Mouse (Mus musculus) limb, embryonic 13.5 days (tissue): ENCODE data around the gene Pkn1. TPM values are rescaled to one million over a fixed set of nuclear protein-coding genes. Genes with fewer than 3 reads are reported as not detected.

Experiments used
- ATAC-seq: fragments of 200-750 bp; cut with Nextera tagmentation; 2 replicates; pipeline ENCODE4 v1.8.0; 2017; ENCODE audit warnings: low read depth, moderate number of reproducible peaks, moderate TSS enrichment; ENCODE audit not compliant: low FRiP score
- H3K27ac ChIP-seq: fragments of 300-500 bp; sonication (generic); 2 replicates; pipeline ENCODE4 v1.5.1; 2015; ENCODE audit warnings: inconsistent platforms, mild to moderate bottlenecking, moderate library complexity
- H3K27me3 ChIP-seq: fragments of 300-500 bp; sonication (generic); 2 replicates; pipeline ENCODE4 v1.6.1; 2015; ENCODE audit warnings: mild to moderate bottlenecking, inconsistent platforms
- H3K36me3 ChIP-seq: fragments of 300-500 bp; sonication (generic); 2 replicates; pipeline ENCODE4 v1.6.1; 2015; ENCODE audit warnings: inconsistent platforms, mild to moderate bottlenecking, moderate library complexity
- H3K4me1 ChIP-seq: fragments of 300-500 bp; sonication (generic); 2 replicates; pipeline ENCODE4 v1.6.1; 2015; ENCODE audit warnings: inconsistent platforms
- H3K4me2 ChIP-seq: fragments of 300-500 bp; sonication (generic); replicated peaks from 2 replicates; pipeline ENCODE4 v1.6.1; 2015; ENCODE audit warnings: inconsistent platforms, mild to moderate bottlenecking, moderate library complexity
- H3K4me3 ChIP-seq: fragments of 300-500 bp; sonication (generic); 2 replicates; pipeline ENCODE4 v1.5.1; 2015; ENCODE audit warnings: moderate library complexity, mild to moderate bottlenecking, inconsistent platforms
- H3K9ac ChIP-seq: fragments of 300-500 bp; sonication (generic); 2 replicates; pipeline ENCODE4 v1.6.1; 2015; ENCODE audit warnings: mild to moderate bottlenecking, inconsistent platforms
- H3K9me3 ChIP-seq: fragments of 300-500 bp; sonication (generic); 2 replicates; pipeline ENCODE4 v1.6.1; 2016; ENCODE audit warnings: inconsistent platforms
- WGBS: fragments of 180-500 bp; shearing (Covaris S2); methylation state at CpG from one replicate; pipeline ENCODE4 v1.1.7; 2015; 5-methylcytosine and 5-hydroxymethylcytosine counted together
- polyA plus RNA-seq: library from polyadenylated mRNA; unstranded; fragments of >200 nt; fragmentation: Nextera tagmentation; extraction: Ambion mirVana; gene quantifications from 2 replicates; pipeline ENCODE4 v1.2.1, GENCODE M21; 2015

The Pkn1 gene
- polyA plus RNA-seq, 1 experiment from 2014 or later, result 29.8 TPM

DNA sequence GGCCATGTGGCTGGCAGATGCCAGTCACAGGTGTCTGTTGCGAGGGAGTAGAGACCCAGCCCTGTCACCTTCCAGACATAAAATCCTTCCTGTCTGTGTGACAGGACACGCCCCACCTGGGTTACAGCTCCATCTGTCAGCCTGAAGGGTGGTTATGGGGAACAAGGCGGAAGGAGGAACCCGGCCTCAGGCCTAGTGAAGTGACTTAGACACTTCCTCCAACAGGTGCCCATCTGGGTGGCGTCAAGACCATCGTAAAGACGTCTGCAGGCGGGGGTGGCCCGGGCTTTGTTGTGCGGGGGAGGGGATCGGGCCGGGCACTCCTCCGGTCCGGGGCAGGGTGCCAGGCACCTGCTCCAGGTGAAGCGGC is 703 bp downstream of the Pkn1 start:
- Histone ChIP-seq H3K4me3 (peak overlapping the region; percentile 87), H3K4me1 (peaks cover 31% of the 10 kb centered on the region), H3K4me2 (peak overlapping the region; percentile 96), H3K27ac (peak overlapping the region; percentile 56; the same call in 1 of the 2 replicates), H3K36me3 (no peaks in the 10 kb centered on the region), H3K9me3 (no peaks in the 10 kb centered on the region), H3K27me3 (no peaks in the 10 kb centered on the region), H3K9ac (peak overlapping the region; percentile 95)
- WGBS, result 2% methylated on average over 15 of the region's 15 CpGs
- 0 out of 2 replicates have a peak, but pooled peaks have one; percentile 7 for ATAC-seq

DNA sequence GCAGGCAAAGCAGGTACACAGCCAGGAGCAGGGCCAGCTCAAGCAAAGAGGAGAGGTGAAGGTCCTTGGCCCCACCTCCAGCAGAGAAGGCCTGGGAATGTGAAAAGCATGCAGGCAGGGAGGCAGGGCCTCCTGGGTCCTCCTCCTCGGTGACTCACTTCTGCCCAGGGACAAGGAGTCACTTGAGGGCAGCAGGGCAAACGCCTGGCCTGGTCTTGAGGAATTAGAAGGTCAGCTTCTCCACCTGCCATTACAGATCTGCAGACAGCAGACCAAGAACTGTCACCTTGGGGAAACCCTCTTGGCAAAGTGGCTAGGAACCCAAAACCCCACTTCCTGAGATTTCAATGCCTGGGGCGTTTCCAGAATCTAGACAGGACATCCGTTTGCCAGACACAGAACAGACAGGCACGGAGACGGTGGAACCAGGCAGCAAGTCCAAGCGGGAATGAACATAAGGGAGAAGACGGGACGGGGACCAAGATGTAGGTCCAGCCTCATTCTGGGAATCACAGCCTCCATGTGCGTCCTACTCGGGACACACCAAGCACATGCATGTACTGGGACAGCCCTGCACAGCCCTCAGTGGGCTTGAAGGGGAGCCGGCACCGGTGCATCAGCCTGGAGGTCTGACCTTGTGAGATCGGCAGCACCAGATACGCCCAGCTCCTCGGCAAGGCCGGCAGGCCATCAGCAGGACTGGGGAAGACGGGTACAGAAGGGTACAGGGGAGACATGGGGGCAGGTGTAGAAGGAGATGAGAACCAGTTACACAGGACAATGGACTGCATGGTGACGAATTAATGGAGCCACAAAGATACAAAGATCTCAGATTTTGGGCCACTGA is 1.4 kb downstream of the Pkn1 start:
- H3K4me3 ChIP-seq, result peak overlapping the region; percentile 87
- peaks cover 4% of the 10 kb centered on the region for H3K36me3 ChIP-seq
- H3K4me1 ChIP-seq, result peaks cover 31% of the 10 kb centered on the region
- peak overlapping the region; percentile 96 for H3K4me2 ChIP-seq
- no peaks in the 10 kb centered on the region for H3K9me3 ChIP-seq
- peak overlapping the region; percentile 22; the same call in 1 of the 2 replicates for H3K27ac ChIP-seq
- 51% methylated on average over 19 of the region's 19 CpGs for WGBS
- H3K9ac ChIP-seq, result peak overlapping the region; percentile 95; the same call in 1 of the 2 replicates
- no peaks in the 10 kb centered on the region for H3K27me3 ChIP-seq
- no peak for ATAC-seq

DNA sequence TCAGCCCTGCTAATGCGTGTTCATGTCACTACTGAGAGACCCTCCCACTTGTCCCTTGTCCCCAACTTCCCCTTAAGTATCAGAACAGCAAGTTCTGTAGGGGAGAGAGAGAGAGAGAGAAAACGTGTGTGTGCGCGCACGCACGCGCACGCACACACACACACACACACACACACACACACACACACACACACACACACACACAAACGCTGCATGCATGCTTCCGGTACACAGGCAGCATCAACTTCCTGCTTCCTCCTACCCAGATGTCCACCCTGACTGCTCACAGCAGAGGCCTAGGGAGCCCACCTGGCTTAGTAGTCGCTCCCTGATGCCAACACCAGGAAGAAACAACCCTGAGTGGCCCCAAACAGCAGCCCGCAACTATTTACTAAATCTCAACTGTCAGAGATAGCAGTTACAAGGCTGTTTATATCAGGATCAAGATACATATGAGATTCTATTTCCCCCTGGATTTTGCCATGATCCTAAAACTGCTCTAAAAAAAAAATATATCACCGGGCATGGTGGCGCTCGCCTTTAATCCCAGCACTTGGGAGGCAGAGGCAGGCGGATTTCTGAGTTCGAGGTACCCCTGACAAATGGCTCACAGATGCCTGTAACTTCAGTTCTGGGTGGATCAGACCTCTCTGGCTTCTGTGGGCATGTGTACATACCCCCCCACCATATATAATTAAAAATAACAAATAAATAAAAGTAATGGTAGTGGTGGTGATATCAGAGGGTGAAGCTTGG is 3.5 kb downstream of the Pkn1 start:
- Histone ChIP-seq H3K9ac (no peak overlapping the region), H3K9me3 (no peaks in the 10 kb centered on the region), H3K27me3 (no peaks in the 10 kb centered on the region), H3K36me3 (peaks cover 25% of the 10 kb centered on the region), H3K4me2 (no peak overlapping the region), H3K27ac (no peak overlapping the region), H3K4me1 (peaks cover 31% of the 10 kb centered on the region), H3K4me3 (no peak overlapping the region)
- WGBS, result 85% methylated on average over 10 of the region's 17 CpGs
- no peak for ATAC-seq

DNA sequence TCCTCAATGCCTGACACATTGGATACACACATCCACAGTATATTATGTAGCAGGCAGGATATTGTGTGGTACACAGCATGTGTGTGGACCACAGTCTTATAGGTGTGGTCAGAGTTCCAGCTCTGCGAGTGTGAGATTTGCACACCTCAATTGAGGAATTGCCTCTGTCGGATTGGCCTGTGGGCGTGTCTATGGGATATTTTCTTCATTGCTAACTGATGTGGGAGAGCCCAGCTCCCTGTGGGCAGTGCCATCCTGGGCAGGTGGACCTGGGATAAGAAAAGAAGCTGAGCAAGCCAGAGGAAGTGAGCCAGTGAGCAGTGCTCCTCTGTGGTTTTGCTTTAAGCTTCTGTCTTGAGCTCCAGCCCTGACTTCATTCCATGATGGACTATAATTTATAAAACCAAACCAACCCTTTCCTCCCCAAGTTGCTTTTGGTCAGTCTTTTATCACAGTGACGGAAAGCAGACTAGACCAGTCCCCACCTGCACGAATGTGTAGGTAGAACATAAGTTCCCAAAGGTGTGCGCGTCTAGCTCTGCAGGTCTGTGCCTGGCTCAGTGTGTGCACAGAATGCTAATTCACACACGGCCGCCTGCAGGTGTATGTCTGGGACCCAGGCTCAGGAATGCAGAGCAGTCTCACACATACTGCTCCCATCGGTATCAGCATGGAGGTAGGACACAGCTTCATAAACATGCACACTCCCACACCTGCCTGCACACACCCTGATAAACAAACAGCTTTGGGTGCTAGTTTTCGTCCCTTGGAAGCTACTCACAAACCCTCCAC is 4.4 kb downstream of the Pkn1 start:
- no peak overlapping the region for H3K4me3 ChIP-seq
- no peak overlapping the region for H3K4me2 ChIP-seq
- no peak for ATAC-seq
- no peaks in the 10 kb centered on the region for H3K9me3 ChIP-seq
- H3K9ac ChIP-seq, result no peak overlapping the region
- peaks cover 23% of the 10 kb centered on the region for H3K4me1 ChIP-seq
- H3K27me3 ChIP-seq, result no peaks in the 10 kb centered on the region
- peaks cover 32% of the 10 kb centered on the region for H3K36me3 ChIP-seq
- no peak overlapping the region for H3K27ac ChIP-seq
- WGBS, result 82% methylated on average over 11 of the region's 11 CpGs

DNA sequence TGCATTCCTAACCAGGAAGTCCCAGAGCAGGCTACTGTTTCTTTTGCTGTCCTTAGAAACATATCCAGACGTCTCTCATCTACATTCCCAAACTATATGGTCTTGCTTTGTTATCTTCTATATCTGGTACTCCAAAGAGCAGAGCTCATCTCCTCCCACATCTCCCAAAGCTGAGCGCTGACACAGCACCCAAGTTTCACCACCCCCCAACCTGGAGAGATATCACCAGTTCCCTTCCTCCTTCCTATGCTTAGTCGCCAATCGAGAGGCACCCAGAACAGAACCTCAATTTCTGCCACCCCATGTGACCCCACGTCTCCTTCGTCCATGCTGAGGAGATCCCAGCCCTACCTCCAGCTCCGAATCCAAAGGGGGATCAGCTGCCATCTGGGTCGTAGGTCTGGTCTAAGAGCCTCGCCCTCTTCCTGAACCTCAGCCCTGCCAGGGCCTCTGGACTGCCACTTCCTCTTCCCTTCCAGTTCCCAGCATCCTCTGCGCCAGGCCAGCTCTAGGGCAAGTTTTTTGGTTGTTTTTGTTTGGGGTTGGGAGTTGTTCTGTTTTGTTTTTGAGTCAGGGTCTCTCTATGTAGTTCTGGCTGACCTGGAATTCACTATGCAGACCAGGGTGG is 5.3 kb downstream of the Pkn1 start:
- H3K9me3 ChIP-seq, result no peaks in the 10 kb centered on the region
- no peaks in the 10 kb centered on the region for H3K27me3 ChIP-seq
- no peak overlapping the region for H3K9ac ChIP-seq
- H3K36me3 ChIP-seq, result peaks cover 39% of the 10 kb centered on the region
- ATAC-seq, result no peak
- WGBS, result 81% methylated on average over 10 of the region's 10 CpGs
- no peak overlapping the region for H3K27ac ChIP-seq
- H3K4me3 ChIP-seq, result no peak overlapping the region
- H3K4me1 ChIP-seq, result peaks cover 20% of the 10 kb centered on the region
- no peak overlapping the region for H3K4me2 ChIP-seq

DNA sequence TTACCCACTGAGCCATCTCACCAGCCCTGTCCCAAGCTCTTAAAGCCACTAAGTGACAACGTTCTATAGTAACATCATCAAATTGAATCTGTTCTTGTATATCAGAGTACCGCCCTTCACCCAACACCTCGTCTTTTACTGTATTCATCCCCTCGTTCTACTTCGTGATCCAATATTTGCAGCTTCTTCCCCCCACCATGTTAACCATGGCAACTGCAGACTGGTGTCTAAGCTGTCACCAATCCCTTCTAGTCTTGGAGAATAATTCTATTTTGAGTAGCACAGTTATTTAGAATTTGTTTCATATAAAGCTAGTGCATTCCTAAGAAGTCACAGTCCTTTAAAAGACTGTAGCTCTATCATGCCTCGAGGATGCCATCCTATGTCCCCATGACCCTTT is 9.7 kb downstream of the Pkn1 start:
- 89% methylated on average over 6 of the region's 6 CpGs for WGBS
- no peaks in the 10 kb centered on the region for H3K9me3 ChIP-seq
- H3K4me1 ChIP-seq, result peaks cover 4% of the 10 kb centered on the region; the same call in 1 of the 2 replicates
- H3K27me3 ChIP-seq, result no peaks in the 10 kb centered on the region
- H3K27ac ChIP-seq, result no peak overlapping the region
- H3K36me3 ChIP-seq, result peaks cover 66% of the 10 kb centered on the region
- H3K9ac ChIP-seq, result no peak overlapping the region
- no peak for ATAC-seq
- no peak overlapping the region for H3K4me3 ChIP-seq
- H3K4me2 ChIP-seq, result no peak overlapping the region

DNA sequence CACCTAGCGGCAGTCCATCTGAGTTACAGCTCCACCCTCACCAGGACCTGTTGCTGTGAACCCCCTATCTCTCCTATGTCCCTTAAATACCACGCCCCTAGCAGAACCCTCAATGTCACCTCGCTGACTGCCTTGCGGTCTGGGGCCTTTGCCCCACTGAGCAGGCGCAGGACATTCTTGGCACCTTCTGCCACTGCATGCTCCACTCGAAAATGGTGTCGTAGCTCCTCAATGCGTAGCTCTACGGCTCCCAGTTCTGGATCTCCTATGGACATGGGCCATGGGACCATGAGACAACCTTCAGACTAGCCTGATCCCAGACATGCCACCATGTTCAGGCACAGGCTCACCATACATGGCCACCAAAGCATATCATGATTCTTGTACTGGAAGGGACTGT is 14.5 kb downstream of the Pkn1 start:
- Histone ChIP-seq H3K9ac (no peak overlapping the region), H3K4me3 (no peak overlapping the region), H3K27me3 (no peaks in the 10 kb centered on the region), H3K9me3 (no peaks in the 10 kb centered on the region), H3K36me3 (peaks cover 73% of the 10 kb centered on the region), H3K4me1 (peaks cover 19% of the 10 kb centered on the region), H3K27ac (no peak overlapping the region), H3K4me2 (no peak overlapping the region)
- WGBS, result 92% methylated on average over 9 of the region's 9 CpGs
- ATAC-seq, result no peak

DNA sequence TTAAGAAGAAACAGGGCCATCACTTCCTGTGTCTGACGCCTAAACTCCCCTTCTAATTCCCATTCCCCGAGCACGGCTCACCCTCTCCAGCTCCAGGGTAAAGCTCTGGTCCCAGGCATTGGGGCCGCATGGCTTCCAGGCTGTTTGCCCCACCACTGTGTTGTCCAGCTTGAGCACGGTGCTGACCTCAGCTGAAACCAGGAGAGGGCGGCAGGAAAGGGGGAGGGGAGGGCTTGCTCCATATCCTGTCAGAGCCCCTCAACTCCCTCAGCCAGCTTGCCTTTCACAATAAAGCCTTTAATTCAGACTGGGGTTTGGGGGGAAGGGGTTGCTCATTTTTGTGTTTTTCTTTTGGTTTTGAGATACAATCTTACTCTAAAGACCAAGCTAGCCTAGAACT is 17.9 kb downstream of the Pkn1 start:
- peak overlapping the region; percentile 86 for H3K27ac ChIP-seq
- H3K4me1 ChIP-seq, result peaks cover 19% of the 10 kb centered on the region
- 6% methylated on average over 6 of the region's 6 CpGs for WGBS
- no peaks in the 10 kb centered on the region for H3K9me3 ChIP-seq
- no peak overlapping the region; the same call in 1 of the 2 replicates for H3K9ac ChIP-seq
- H3K4me2 ChIP-seq, result peak overlapping the region; percentile 46
- peaks cover 87% of the 10 kb centered on the region for H3K36me3 ChIP-seq
- H3K4me3 ChIP-seq, result peak overlapping the region; percentile 15; the same call in 1 of the 2 replicates
- no peaks in the 10 kb centered on the region for H3K27me3 ChIP-seq
- peak; percentile 73 for ATAC-seq

DNA sequence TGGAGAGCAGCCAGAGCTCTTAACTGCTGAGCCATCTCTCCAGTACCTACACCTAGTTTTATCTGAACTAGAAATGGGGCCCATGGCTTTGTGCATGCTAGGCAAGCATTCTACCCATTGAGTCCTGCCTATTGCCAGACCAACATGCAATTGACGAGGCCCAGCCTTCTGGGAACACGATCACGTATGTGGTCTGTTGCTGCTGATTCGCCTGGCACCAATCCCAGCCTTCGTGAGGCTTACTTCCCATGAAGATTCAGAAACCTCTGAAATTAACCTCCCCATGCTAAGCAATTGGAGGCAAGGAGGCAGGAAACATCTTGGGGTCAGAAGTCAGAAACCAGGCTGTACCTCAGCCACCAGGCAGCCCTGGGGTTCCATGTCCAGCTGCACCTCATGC is 18.4 kb downstream of the Pkn1 start:
- H3K4me1 ChIP-seq, result peaks cover 19% of the 10 kb centered on the region
- H3K4me3 ChIP-seq, result peak overlapping the region; percentile 15; the same call in 1 of the 2 replicates
- WGBS, result 51% methylated on average over 5 of the region's 5 CpGs
- H3K36me3 ChIP-seq, result peaks cover 87% of the 10 kb centered on the region
- H3K4me2 ChIP-seq, result peak overlapping the region; percentile 46
- no peak overlapping the region for H3K9ac ChIP-seq
- no peak for ATAC-seq
- H3K27ac ChIP-seq, result peak overlapping the region; percentile 86
- H3K27me3 ChIP-seq, result no peaks in the 10 kb centered on the region
- no peaks in the 10 kb centered on the region for H3K9me3 ChIP-seq

DNA sequence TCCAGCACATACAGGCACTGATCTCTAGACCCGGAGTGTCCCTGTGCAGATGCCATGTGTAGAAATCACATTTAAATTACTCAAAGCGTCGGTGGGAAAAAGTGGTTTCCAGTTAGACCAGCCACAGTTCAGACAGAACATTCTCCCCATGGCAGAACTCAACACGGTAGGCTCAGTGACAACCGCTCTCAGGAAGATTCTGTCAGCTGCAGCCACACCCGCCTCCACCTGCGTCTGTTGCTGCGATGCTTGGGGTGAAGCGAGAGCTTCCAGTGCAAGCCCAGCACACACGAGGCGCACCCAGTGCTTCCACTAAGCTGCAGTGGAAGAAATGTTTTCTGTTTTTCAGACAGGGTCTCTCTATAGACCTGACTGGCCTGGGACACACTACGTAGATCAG is 19.1 kb downstream of the Pkn1 start:
- Histone ChIP-seq H3K4me1 (peaks cover 19% of the 10 kb centered on the region), H3K9me3 (no peaks in the 10 kb centered on the region), H3K27me3 (no peaks in the 10 kb centered on the region), H3K9ac (no peak overlapping the region), H3K4me2 (no peak overlapping the region), H3K36me3 (peaks cover 86% of the 10 kb centered on the region), H3K27ac (no peak overlapping the region), H3K4me3 (no peak overlapping the region)
- no peak for ATAC-seq
- 93% methylated on average over 12 of the region's 12 CpGs for whole genome bisulfite sequencing

DNA sequence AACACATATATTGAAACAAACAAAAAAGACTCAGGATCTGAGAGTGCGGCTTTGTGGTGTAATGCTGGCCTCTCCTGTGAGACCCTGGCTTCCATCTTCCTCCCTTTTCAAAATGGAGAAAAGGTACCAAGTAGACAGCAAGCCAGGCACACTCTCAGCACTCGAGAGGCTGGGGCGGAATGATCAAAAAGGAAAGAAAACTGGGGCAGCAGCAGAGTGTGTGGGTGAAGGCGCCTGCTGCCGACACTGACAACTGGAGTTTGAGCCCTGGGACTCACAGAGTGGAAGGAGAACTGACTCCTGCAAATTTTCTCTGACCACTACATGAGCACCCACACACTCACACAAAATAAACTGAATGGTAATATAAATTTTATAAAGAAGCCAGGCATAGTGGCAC is 24.5 kb downstream of the Pkn1 start:
- Histone ChIP-seq H3K4me1 (no peaks in the 10 kb centered on the region), H3K27ac (no peak overlapping the region), H3K36me3 (peaks cover 92% of the 10 kb centered on the region), H3K4me3 (no peak overlapping the region), H3K9me3 (no peaks in the 10 kb centered on the region), H3K4me2 (no peak overlapping the region), H3K27me3 (no peaks in the 10 kb centered on the region), H3K9ac (no peak overlapping the region)
- no peak for ATAC-seq
- WGBS, result 81% methylated on average over 5 of the region's 5 CpGs
